Mouse (Mus musculus): ENCODE measurements around the gene Heatr1.

Heatr1 gene

GRCm38 (mm10) chr13:12394609-12395505, at the start of gene Heatr1:
TSS of gene Heatr1 (plus strand) at chr13:12395027.
- peak; percentile 94 to 96 for DNase-seq

GRCm38 (mm10) chr13:12346837-12347236, 48.0 kb upstream of the Heatr1 start:
- DNase-seq, result no peak

DNA sequence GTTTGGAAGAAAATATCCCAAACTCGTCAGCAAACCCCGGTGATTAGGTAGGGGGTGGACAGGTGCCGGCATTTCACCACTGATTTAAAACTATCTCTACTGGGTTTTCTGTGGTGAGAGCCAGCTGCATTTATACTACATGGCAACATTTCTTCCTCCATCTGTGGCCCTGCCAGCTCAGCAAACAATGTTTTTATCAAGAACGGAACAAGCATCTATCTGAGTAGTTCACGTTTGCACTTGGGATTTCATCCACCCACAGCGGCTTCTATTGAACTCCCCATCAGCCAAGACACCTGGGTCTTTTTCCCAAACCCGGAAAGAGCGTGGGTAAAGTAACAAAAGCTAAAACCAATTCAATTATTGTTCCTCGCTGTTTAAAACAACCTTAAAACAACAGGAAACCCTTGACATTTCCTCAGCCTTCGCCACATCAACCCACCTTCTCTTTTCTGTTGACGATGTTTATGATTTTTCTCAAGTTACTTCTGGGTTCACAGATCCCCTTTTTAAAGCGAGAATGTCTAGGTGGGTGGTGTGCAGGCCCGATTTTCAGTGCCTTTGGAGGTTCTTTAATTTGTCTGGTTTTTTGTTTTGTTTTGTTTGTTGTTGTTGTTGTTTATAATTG, 45.5 kb upstream of the Heatr1 start:
- peak; percentile 19 to 20 for DNase-seq

- no peak for DNase-seq
Observed at GRCm38 (mm10) chr13:12356184-12356583, 38.6 kb upstream of the Heatr1 start.

DNA sequence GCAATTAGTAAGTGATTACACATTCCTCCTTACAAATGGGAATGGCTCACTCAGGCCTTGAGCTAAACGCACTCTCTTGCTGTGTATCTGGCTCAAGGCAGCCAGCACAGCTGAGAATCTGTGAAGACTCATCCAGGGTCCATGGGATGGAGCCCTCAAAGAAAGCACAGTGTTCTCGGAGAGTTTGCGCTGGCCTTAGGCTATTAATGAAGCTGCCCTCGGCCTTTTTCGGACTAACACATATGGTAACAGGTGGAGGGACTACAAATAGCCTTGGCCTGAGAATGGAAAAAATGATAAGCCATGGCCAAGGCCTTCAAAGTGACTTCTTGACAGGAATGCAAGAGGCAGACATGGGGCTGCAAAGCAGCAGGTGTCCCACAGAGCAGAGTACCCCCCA, 37.3 kb upstream of the Heatr1 start:
- no peak for DNase-seq

DNA sequence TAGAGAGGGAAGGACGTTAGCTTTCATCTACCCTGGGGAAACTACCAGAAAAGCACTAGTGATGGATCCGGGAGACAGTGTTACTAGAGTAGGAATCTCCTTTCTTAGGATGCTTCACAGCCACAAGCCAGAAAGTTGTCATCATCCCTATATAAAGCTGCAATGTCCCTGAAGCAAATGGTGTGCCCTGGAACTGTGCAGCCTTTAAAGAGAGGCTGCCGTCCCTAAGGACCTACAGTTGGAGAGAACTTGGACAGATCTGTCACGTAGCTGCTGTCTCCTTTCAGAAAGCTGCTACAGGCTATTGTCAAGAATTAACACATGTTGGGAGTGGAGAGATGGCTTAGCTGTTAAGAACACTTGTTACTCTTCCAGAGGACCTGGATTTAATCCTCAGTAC, 33.3 kb upstream of the Heatr1 start:
- no peak for DNase-seq

DNA sequence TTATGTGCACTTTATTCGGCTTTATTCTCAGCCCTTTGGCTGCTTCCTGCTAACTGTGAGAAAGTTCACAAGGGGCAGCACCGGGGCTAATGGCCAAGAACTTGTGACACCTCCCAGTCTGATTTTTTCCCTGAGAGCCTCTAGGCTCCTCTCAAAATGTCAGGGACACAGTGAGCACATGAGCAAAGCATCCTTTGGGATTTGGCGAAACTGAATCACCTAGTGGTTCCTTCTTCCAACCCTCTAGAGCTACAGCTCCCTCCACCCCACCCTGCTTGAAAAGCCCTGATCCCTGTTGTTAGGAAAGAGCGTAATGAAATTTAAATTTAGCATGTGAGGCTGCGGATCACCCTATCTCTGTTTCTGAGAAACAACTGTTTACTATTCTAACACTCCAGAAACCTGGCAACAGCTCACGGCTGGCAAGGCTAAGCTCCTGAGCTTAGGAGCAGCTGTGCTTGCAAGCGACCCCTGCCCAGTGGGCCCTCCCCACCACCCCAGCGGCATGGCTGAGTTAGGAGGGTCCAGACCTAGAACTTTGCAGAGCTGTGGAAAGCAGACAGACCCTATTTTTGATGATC, 25.7 kb upstream of the Heatr1 start:
- no peak for DNase-seq

GRCm38 (mm10) chr13:12369930-12370329, 24.9 kb upstream of the Heatr1 start:
- no peak for DNase-seq

DNA sequence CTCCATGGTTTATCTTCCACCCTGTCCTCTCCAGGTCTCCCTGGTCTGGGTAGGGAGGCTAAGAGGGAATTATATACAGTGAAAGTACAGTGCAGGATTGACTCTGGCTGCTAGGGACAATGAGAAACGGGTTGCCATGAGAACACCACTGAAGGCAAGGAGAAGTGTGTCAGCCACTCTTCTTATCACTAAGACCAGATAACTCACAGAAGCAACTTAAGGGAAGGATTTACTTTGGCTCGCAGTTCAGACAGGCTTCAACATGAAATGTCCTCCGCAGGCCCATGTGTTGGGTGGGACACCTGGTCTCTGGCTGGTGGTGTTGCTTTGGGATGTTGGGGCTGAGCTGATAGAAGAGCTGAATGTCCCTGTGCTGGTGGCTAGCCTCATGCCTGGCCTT, 22.1 kb upstream of the Heatr1 start:
- no peak for DNase-seq

DNA sequence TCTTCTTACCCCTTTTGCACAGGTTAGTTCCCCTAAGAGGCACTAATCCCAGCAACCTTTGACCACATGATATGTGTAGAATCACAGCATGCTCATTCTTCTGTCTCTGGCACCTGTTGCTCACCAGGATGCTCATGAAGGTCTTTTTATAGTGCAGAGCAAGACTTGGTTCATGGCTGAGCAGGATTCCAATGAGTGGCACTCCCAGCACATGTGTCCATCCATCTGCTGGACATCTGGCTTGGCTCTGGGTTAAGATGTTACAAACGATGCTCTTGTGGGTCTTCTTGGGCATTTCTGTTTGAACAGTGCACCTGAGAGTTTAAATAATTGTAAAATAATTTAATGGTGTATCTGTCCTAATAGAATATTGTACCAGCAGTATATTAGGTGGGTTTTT, 18.0 kb upstream of the Heatr1 start:
- DNase-seq, result no peak

- no peak for DNase-seq
Observed at GRCm38 (mm10) chr13:12384796-12385195, 10.0 kb upstream of the Heatr1 start.

DNA sequence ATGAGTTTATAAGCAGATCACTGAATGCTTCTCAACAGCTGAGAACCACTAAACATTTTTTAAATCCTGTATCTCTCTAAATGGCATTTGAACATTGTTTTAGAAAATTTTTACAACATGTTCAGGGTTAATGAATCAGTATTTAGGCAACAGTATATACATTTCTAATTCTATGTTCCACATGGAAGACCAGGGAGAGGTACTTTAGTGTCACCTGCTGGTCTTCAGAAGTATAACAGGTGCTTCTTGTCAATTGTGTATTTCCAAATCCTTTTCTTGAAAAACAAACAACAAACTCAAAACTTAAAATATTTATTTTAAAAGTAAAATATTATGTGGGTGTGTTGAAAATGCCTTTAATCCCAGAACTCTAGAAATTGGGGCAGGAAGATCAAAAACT, 8.5 kb upstream of the Heatr1 start:
- no peak for DNase-seq

DNA sequence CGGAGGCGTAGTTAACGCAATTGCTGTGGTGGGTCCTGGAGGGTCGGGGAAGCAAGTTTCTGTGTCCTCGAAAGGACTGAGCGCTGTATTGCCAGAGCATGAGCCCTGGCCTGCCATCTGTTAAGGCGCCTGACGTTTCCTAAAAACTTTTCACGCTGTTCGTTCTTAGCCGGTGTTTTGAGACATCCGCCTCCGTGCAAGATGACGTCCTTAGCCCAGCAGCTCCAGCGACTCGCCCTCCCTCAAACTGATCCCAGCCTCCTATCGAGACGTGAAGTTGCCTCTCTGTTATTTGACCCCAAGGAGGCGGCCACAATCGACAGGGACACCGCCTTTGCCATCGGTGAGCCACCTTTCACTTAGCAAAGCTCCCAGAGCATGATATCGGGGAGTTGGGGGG, 744 bp downstream of the Heatr1 start:
- no peak for DNase-seq

DNA sequence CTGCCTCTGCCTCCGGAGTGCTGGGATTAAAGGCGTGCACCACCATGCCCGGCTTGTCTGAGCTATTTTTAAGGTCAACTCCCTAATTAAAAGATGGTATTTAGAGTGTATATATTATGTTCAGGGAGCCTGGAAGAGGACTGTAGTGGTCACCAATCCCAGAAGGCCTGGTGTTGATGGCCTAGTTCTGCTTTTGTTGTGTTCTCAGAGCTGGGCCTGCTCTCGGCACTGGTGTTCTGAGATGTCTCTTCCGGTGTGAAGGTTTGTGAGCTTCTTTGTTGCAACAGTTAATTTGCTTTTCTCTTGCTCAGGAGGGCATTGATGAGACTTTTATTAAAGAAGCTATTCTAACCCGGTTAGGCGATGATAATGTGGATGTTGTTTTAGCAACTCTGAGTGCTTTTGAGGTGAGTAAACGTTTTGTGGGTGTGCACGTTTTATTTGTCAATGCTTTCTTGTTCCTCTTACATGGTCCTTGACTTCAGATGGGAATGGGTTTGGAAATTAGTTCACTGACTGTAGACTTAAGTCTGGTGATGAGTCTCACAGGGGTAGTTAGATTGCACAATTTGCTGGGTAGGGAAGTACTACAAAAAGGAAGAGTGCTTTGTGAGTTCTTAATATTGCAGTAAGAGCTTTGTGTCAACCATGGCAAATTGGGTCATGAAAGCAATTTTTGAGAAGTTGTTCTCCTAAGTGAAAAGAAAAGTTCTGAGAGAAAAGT, 13.7 kb downstream of the Heatr1 start:
- no peak for DNase-seq

DNA sequence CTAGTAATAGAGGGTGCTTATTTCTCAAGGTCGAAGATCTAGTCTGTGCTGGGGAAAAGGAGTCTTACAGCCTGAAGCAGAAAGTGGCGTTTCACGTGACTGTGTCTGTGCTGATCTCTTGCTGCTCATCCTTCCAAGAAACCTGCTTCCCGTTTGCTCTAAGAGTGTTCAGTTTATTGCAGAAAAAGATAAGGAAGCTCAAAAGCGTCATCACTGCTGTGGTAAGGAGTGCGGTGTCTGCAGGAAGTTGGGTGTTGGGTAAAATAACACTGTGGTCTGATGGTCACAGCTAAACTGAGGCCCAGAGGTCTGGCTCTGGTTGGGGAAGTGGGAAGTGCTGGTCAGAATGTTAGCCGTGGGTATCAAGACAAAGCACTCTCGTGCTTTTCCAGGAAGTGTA, 17.2 kb downstream of the Heatr1 start:
- DNase-seq, result no peak

DNA sequence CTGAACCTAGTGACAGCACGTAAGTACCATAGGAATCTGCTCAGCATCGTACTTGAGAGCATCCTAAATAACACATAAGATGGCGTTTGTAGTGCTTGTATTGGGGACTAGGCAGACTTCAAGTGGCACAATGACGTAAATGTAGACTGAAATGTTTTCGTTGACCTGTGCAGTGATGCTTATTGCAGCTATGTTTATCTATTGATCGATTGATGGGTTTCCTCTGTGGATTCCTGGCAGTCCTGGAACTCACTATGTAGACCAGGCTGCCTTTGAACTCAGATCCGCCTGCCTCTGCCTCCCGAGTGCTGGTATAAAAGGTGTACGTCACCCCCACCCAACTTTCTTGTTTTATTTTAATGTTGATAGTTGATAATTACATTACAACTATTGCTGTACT, 25.8 kb downstream of the Heatr1 start:
- no peak for DNase-seq

GRCm38 (mm10) chr13:12428556-12428955, 33.7 kb downstream of the Heatr1 start:
- no peak for DNase-seq

DNA sequence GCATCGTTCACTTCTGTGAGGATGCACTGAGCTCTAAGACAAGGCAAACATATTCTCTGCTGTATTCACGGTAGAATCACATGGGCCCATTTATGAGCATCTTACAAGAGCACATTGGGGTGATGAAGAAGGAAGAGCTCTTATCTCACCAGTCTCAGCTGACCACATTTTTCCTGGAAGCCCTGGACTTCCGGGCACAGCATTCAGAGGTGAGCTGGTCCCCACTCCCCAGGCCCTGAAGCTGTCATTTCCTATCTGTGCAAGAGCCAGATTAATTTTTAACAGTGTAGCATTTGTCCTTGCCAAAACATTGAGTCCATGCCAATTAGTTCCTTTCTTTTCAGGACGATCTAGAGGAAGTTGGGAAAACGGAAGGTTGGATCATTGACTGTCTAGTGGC, 39.0 kb downstream of the Heatr1 start:
- no peak for DNase-seq

GRCm38 (mm10) chr13:12439586-12439985, 44.8 kb downstream of the Heatr1 start:
- no peak for DNase-seq

DNA sequence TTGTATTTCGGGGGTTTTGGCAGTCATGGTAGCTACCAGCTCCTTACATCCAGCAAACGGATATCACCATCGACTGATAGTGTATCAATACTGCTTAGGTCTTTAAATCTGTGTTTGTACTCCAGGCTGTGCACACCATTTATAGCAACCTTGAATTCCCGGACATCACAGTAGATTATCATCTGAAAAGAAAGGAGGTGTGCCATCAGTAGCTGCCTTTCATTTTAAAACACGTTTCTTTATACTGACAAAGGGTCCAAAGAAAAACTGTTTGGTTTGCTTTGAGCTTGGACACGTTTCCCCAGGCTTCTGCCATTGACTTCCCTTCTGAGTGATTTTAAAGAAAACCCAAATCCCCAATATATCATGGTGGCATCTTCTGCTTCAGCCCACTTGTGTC, 46.0 kb downstream of the Heatr1 start:
- no peak for DNase-seq

- no peak for DNase-seq
Observed at GRCm38 (mm10) chr13:12442008-12442587, 47.3 kb downstream of the Heatr1 start.

GRCm38 (mm10) chr13:12453150-12453549, 58.3 kb downstream of the Heatr1 start:
- DNase-seq, result no peak
